Mouse (Mus musculus): ENCODE measurements around the gene Tiprl. TPM values are rescaled to one million over a fixed set of nuclear protein-coding genes. Genes with fewer than 3 reads are reported as not detected.

Gene Tiprl
- polyA plus RNA-seq, 1 experiment, result 13.2 TPM

DNA sequence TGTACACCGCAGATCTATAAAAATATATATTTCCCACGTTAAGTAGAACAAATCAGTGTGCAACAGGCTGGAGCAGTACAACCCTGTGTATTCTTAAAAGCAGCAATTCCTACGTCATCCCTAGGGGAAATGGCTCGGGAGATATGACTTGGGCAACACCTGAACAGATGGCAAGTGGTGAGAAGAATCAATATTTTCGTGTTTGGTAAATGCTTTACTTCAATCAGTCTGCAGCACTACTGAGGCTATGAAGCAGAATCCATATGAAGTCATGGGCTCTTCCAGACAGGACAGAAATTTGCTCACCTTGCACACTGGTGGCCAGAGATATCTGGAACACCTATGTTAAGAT, 42.2 kb downstream of the Tiprl start:
- TF ChIP-seq POLR2A (IDR thresholded peaks at IDR 0.05; ENCODE audit: low read depth, low read length), result no peak
- TF ChIP-seq CTCF (IDR thresholded peaks at IDR 0.05; ENCODE audit: extremely low read depth, insufficient read depth, insufficient read length, insufficient replicate concordance), result no peak
- no peak for DNase-seq (ENCODE audit: low read depth in 1 of 2, low spot score in 2 of 2)
- Histone ChIP-seq H3K4me3 (ENCODE audit: extremely low read depth, insufficient read depth, insufficient read length) (peak overlapping the region; percentile 81), H3K4me1 (ENCODE audit: control insufficient read depth, insufficient read depth, insufficient read length) (peaks cover 6% of the 10 kb centered on the region; the same call in 1 of the 2 replicates), H3K27me3 (ENCODE audit: control insufficient read depth, insufficient read depth, low read length) (no peaks in the 10 kb centered on the region), H3K36me3 (ENCODE audit: control insufficient read depth, insufficient read depth, low read length) (no peaks in the 10 kb centered on the region), H3K27ac (ENCODE audit: insufficient read depth, low read length) (peak overlapping the region; percentile 44)
- 7% methylated on average over 5 of the region's 5 CpGs for WGBS

GRCm38 (mm10) chr1:165193880-165194661, 42.7 kb downstream of the Tiprl start, which contains the start of gene Sft2d2:
Sft2d2 (minus strand) TSS chr1:165194438.
- DNase-seq (ENCODE audit: low read depth in 1 of 2, low spot score in 2 of 2), result peak; percentile 88 to 98
- H3K4me1 ChIP-seq (ENCODE audit: control insufficient read depth, insufficient read depth, insufficient read length), result peaks cover 8% of the 10 kb centered on the region; the same call in 1 of the 2 replicates
- peak within 1 kb of the TSS; percentile 81 for H3K4me3 ChIP-seq (ENCODE audit: extremely low read depth, insufficient read depth, insufficient read length)
- peak within 1 kb of the TSS; percentile 72 for H3K27ac ChIP-seq (ENCODE audit: insufficient read depth, low read length)
- H3K27me3 ChIP-seq (ENCODE audit: control insufficient read depth, insufficient read depth, low read length), result no peaks in the 10 kb centered on the region
- WGBS, result under 1% methylated on average over 66 of the region's 69 CpGs
- no peaks in the 10 kb centered on the region for H3K36me3 ChIP-seq (ENCODE audit: control insufficient read depth, insufficient read depth, low read length)
- TF ChIP-seq CTCF (IDR thresholded peaks at IDR 0.05; ENCODE audit: extremely low read depth, insufficient read depth, insufficient read length, insufficient replicate concordance), result no peak
- peak; percentile 30 for TF ChIP-seq POLR2A (IDR thresholded peaks at IDR 0.05; ENCODE audit: low read depth, low read length)

- Histone ChIP-seq H3K4me1 (ENCODE audit: control insufficient read depth, insufficient read depth, insufficient read length) (peaks cover 10% of the 10 kb centered on the region; the same call in 1 of the 2 replicates), H3K27ac (ENCODE audit: insufficient read depth, low read length) (peak overlapping the region; percentile 72), H3K4me3 (ENCODE audit: extremely low read depth, insufficient read depth, insufficient read length) (peak overlapping the region; percentile 81), H3K27me3 (ENCODE audit: control insufficient read depth, insufficient read depth, low read length) (no peaks in the 10 kb centered on the region), H3K36me3 (ENCODE audit: control insufficient read depth, insufficient read depth, low read length) (no peaks in the 10 kb centered on the region)
- TF ChIP-seq CTCF (IDR thresholded peaks at IDR 0.05; ENCODE audit: extremely low read depth, insufficient read depth, insufficient read length, insufficient replicate concordance), result no peak
- TF ChIP-seq POLR2A (IDR thresholded peaks at IDR 0.05; ENCODE audit: low read depth, low read length), result no peak
- no peak for DNase-seq (ENCODE audit: low read depth in 1 of 2, low spot score in 2 of 2)
- 2% methylated on average over 7 of the region's 7 CpGs for WGBS
Observed at GRCm38 (mm10) chr1:165193426-165193825, 43.4 kb downstream of the Tiprl start.

DNA sequence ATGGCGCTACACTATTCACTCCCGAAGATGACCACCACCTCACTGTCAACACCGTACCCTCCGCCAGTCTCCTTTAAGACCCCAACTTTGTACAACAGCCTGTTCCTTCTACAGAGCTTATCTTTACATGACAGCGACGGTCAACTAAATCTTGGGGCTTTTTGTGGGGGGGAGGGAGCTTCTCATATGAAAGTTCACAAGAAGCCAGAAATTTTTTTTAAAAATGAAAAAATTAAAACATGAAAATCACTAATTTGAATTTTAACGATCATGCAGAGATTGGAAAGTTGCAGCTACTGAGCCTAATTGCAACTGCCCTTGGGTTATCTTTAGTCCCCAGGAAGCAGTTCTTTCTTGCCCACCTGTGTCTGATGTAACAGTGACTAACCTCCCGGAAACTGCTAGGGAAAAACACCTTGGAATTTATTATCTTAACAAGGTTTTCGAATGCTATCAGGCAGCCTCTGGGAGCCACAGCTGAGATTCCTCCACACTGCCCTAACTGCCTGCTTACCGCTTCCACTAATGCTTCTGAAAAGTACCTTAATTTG, 44.0 kb downstream of the Tiprl start:
- Histone ChIP-seq H3K36me3 (ENCODE audit: control insufficient read depth, insufficient read depth, low read length) (no peaks in the 10 kb centered on the region), H3K4me1 (ENCODE audit: control insufficient read depth, insufficient read depth, insufficient read length) (peaks cover 10% of the 10 kb centered on the region; the same call in 1 of the 2 replicates), H3K27me3 (ENCODE audit: control insufficient read depth, insufficient read depth, low read length) (no peaks in the 10 kb centered on the region), H3K27ac (ENCODE audit: insufficient read depth, low read length) (0 out of 2 replicates have a peak overlapping the region, but pooled peaks have one; percentile 2), H3K4me3 (ENCODE audit: extremely low read depth, insufficient read depth, insufficient read length) (peak overlapping the region; percentile 26; the same call in 1 of the 2 replicates)
- no peak for DNase-seq (ENCODE audit: low read depth in 1 of 2, low spot score in 2 of 2)
- 15% methylated on average over 10 of the region's 10 CpGs for WGBS
- TF ChIP-seq POLR2A (IDR thresholded peaks at IDR 0.05; ENCODE audit: low read depth, low read length) (no peak), CTCF (IDR thresholded peaks at IDR 0.05; ENCODE audit: extremely low read depth, insufficient read depth, insufficient read length, insufficient replicate concordance) (no peak)

DNA sequence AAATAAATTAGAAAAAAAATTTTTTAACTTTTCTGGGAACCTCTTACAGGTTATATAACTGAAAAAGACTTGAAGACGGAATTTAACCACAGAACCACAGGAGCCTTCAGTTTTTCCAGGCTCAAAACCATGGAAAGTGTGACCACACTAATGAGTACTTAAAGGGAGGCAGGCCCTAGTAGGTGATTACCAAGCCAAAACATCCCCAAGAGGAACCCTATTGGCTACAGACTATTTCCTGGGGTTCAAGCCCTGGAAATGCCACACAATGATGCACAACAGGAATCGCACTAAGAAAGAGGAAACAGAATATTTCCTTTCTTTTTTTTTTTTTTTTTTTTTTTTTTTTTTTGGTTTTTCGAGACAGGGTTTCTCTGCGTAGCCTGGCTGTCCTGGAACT, 44.7 kb downstream of the Tiprl start:
- TF ChIP-seq CTCF (IDR thresholded peaks at IDR 0.05; ENCODE audit: extremely low read depth, insufficient read depth, insufficient read length, insufficient replicate concordance), result no peak
- no peak for TF ChIP-seq POLR2A (IDR thresholded peaks at IDR 0.05; ENCODE audit: low read depth, low read length)
- Histone ChIP-seq H3K4me1 (ENCODE audit: control insufficient read depth, insufficient read depth, insufficient read length) (peaks cover 10% of the 10 kb centered on the region; the same call in 1 of the 2 replicates), H3K27ac (ENCODE audit: insufficient read depth, low read length) (no peak overlapping the region), H3K4me3 (ENCODE audit: extremely low read depth, insufficient read depth, insufficient read length) (no peak overlapping the region), H3K36me3 (ENCODE audit: control insufficient read depth, insufficient read depth, low read length) (no peaks in the 10 kb centered on the region), H3K27me3 (ENCODE audit: control insufficient read depth, insufficient read depth, low read length) (no peaks in the 10 kb centered on the region)
- 24% methylated on average over 4 of the region's 4 CpGs for WGBS
- DNase-seq (ENCODE audit: low read depth in 1 of 2, low spot score in 2 of 2), result no peak

DNA sequence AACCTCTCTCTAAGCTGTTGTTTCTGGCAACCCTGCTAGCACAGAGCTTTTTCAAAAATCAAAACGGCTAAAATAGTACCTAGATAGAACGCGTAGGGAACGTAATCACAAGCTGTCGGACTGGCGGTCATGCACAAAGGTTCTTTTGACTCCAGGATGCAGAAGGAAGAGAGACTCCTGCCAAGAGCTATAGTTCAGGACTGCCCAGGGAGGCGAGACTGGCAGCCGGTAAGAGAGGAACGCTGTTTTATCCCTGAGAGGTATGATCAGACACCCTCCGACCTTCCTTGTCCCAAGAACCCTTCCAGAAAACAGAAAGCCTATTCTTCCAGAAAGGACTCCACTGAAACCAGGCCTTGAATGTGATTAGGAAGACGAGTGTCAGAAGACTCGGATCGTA, 45.2 kb downstream of the Tiprl start:
- no peak overlapping the region for H3K27ac ChIP-seq (ENCODE audit: insufficient read depth, low read length)
- DNase-seq (ENCODE audit: low read depth in 1 of 2, low spot score in 2 of 2), result no peak
- H3K36me3 ChIP-seq (ENCODE audit: control insufficient read depth, insufficient read depth, low read length), result 0 out of 2 replicates have a peak, but pooled peaks cover 1% of the 10 kb centered on the region
- H3K4me3 ChIP-seq (ENCODE audit: extremely low read depth, insufficient read depth, insufficient read length), result no peak overlapping the region
- peaks cover 10% of the 10 kb centered on the region; the same call in 1 of the 2 replicates for H3K4me1 ChIP-seq (ENCODE audit: control insufficient read depth, insufficient read depth, insufficient read length)
- 82% methylated on average over 13 of the region's 13 CpGs for WGBS
- TF ChIP-seq POLR2A (IDR thresholded peaks at IDR 0.05; ENCODE audit: low read depth, low read length) (no peak), CTCF (IDR thresholded peaks at IDR 0.05; ENCODE audit: extremely low read depth, insufficient read depth, insufficient read length, insufficient replicate concordance) (no peak)
- H3K27me3 ChIP-seq (ENCODE audit: control insufficient read depth, insufficient read depth, low read length), result no peaks in the 10 kb centered on the region

Measured in spleen, adult 2 months (tissue).